Mouse (Mus musculus) liver, postnatal 0 days (tissue): ENCODE measurements around the gene Dock9.

ENCODE experiments used
- CTCF ChIP-seq: sonication (generic); IDR thresholded peaks from 2 replicates; pipeline ENCODE4 v1.5.1; 2016; ENCODE audit warnings: antibody characterized with exemption, low read depth
- EP300 ChIP-seq: IDR thresholded peaks from 2 replicates; pipeline ENCODE4 v1.6.1; 2016; ENCODE audit warnings: antibody characterized with exemption, low read depth, mild to moderate bottlenecking

GRCm38 (mm10) chr14:121654977-121655376 lies 142.7 kb downstream of the Dock9 start:
- no peak for TF ChIP-seq EP300
- TF ChIP-seq CTCF = no peak
